Comparison of ENCODE assay signal across 24 mouse cellular contexts in the genomic region with DNA sequence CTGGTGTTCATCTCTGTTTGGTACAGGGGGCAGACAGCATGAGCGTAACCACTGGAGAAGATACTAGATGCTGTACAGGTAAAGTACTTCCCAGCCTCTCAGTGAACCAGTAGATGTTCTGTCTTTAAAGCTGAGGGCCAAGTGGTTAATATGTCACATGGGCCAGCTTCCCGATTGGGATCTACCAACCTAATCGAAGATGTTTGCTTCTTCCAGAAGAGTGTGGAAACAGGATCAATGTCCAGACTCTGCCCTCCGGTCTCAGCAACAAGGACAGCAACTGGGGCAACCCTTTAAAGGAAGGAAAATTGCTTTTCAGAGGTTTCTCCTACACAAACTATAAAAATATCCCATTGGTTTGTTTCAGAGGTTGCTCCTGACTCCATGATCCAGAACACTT.
"Had no signal": no experiment of that assay in that cellular context is flagged by ENCODE, and none has a peak within 500 bp of the region (broad histone marks: within the 10 kb centered on the region; RNA-seq: fewer than 3 reads in every experiment).

No protein-coding gene starts in this region.

- H3K27me3 ChIP-seq: heart, embryonic 13.5 days; heart, embryonic 15.5 days; hindbrain, embryonic 12.5 days; intestine, embryonic 15.5 days; limb, embryonic 12.5 days had no signal

- H3K4me1 ChIP-seq: heart, embryonic 15.5 days; hindbrain, embryonic 10.5 days; hindbrain, embryonic 12.5 days; intestine, embryonic 15.5 days; limb, embryonic 12.5 days had no signal

- H3K9me3 ChIP-seq: heart, embryonic 13.5 days; heart, embryonic 15.5 days; hindbrain, embryonic 10.5 days; hindbrain, embryonic 12.5 days; intestine, embryonic 15.5 days; limb, embryonic 10.5 days; limb, embryonic 12.5 days had no signal

- H3K4me3 ChIP-seq: gastrocnemius, adult 2 months; heart, adult 2 months; heart, embryonic 13.5 days; heart, embryonic 15.5 days; hindbrain, embryonic 10.5 days; hindbrain, embryonic 12.5 days; intestine, embryonic 15.5 days; left cerebral cortex, adult 2 months; limb, embryonic 10.5 days; limb, embryonic 12.5 days had no signal

- H3K9ac ChIP-seq: heart, embryonic 13.5 days; heart, embryonic 15.5 days; hindbrain, embryonic 12.5 days; hindbrain, embryonic 14.5 days; intestine, embryonic 15.5 days; limb, embryonic 12.5 days; liver, embryonic 14.5 days had no signal

- ATAC-seq: intestine, embryonic 15.5 days; intestine, postnatal 0 days had no signal

- H3K4me2 ChIP-seq: heart, embryonic 11.5 days; heart, embryonic 13.5 days; heart, embryonic 15.5 days; hindbrain, embryonic 12.5 days; hindbrain, embryonic 14.5 days; intestine, embryonic 15.5 days; limb, embryonic 12.5 days; liver, embryonic 11.5 days had no signal

- H3K27ac ChIP-seq: gastrocnemius, adult 2 months; heart, adult 2 months; heart, embryonic 13.5 days; heart, embryonic 15.5 days; hindbrain, embryonic 10.5 days; hindbrain, embryonic 12.5 days; hindbrain, embryonic 14.5 days; intestine, embryonic 15.5 days; left cerebral cortex, adult 2 months; limb, embryonic 10.5 days; limb, embryonic 12.5 days; liver, embryonic 14.5 days had no signal

- DNase-seq: gastrocnemius, adult 2 months; gastrocnemius, postnatal 10 days; gastrocnemius, postnatal 25 days; heart, postnatal 14 days; heart, postnatal 4 days; kidney, adult 18-20 months; kidney, adult 8-10 months; kidney, postnatal 10 days; kidney, postnatal 25 days; kidney, postnatal 4 days had no signal
